Comparison of ENCODE assay signal across 21 mouse cellular contexts in genomic region chr10:39600115-39600514, GRCm38 (mm10). TPM values are rescaled to one million over a fixed set of nuclear protein-coding genes. Genes with fewer than 3 reads are reported as not detected.
DNase-seq lines count a peak whose midpoint lies in the region; ATAC-seq lines count a peak whose summit lies in the region.
"Had no signal": no experiment of that assay in that cellular context is flagged by ENCODE, and none has a peak within 500 bp of the region (broad histone marks: within the 10 kb centered on the region; RNA-seq: fewer than 3 reads in every experiment).

No protein-coding gene starts in this region.

- peak; percentile 91 for ATAC-seq in activated CD4-positive, CD25-positive, alpha-beta regulatory T cell, adult 4 months
- peak; percentile 45; the same call in 1 of the 2 replicates for ATAC-seq in megakaryocyte, adult 5-6 weeks (ENCODE audit: poor library complexity, severe bottlenecking)
- no peak for ATAC-seq in hindbrain, embryonic 14.5 days (ENCODE audit: low FRiP score)
- ATAC-seq: forebrain, embryonic 16.5 days had no signal

- peak; percentile 22 to 37 for DNase-seq in spleen, postnatal 36 days (ENCODE audit: low spot score in 2 of 2)
- DNase-seq in spleen, postnatal 14 days (ENCODE audit: low spot score in 2 of 2), result no peak
- peak; percentile 38 for DNase-seq in splenic B cell, adult 2 months (ENCODE audit: low read depth, low spot score)
- no peak for DNase-seq in left cerebral cortex, postnatal 14 days (ENCODE audit: low spot score in 2 of 2)
- DNase-seq in liver, result no peak
- DNase-seq in hindbrain, embryonic 14.5 days (ENCODE audit: low spot score), result no peak
- DNase-seq: adrenal gland, adult 8-10 months; adrenal gland, postnatal 36 days; cerebellum, adult 2 months; cerebellum, postnatal 10 days; gastrocnemius, postnatal 10 days; heart, adult 2 months; heart, postnatal 14 days had no signal

- peaks cover 13% of the 10 kb centered on the region for H3K9me3 ChIP-seq in hindbrain, embryonic 14.5 days (ENCODE audit: control insufficient read depth, low read length)
- H3K9me3 ChIP-seq: heart, embryonic 15.5 days had no signal

- peaks cover 23% of the 10 kb centered on the region for H3K4me1 ChIP-seq in hindbrain, embryonic 14.5 days (replicated peaks; ENCODE audit: control insufficient read depth, insufficient read depth, low read length)

- H3K36me3 ChIP-seq in splenic B cell, adult 2 months (ENCODE audit: control insufficient read depth, insufficient read depth, low read length, poor library complexity, severe bottlenecking), result no peaks in the 10 kb centered on the region
- H3K36me3 ChIP-seq in hindbrain, embryonic 14.5 days (replicated peaks; ENCODE audit: control insufficient read depth, insufficient read depth), result no peaks in the 10 kb centered on the region
- H3K36me3 ChIP-seq: embryonic facial prominence, embryonic 12.5 days; forebrain, embryonic 12.5 days; heart, embryonic 15.5 days; hindbrain, embryonic 13.5 days had no signal

- H3K4me2 ChIP-seq in hindbrain, embryonic 14.5 days (replicated peaks), result no peak overlapping the region
- H3K4me2 ChIP-seq: embryonic facial prominence, embryonic 12.5 days; forebrain, embryonic 12.5 days; heart, embryonic 11.5 days; heart, embryonic 15.5 days; hindbrain, embryonic 13.5 days had no signal

- no peak overlapping the region for H3K9ac ChIP-seq in hindbrain, embryonic 14.5 days
- H3K9ac ChIP-seq: embryonic facial prominence, embryonic 12.5 days; forebrain, embryonic 12.5 days; heart, embryonic 15.5 days; hindbrain, embryonic 13.5 days had no signal

- WGBS in hindbrain, embryonic 14.5 days, result 74% methylated on average over 1 of the region's 1 CpGs

- no peak overlapping the region for H3K27ac ChIP-seq in hindbrain, embryonic 14.5 days
- H3K27ac ChIP-seq: embryonic facial prominence, embryonic 12.5 days; forebrain, embryonic 12.5 days; heart, adult 2 months; heart, embryonic 15.5 days; hindbrain, embryonic 13.5 days had no signal

- intact Hi-C loops in left cerebral cortex, postnatal 14 days (cut with DNase I), result no loop called here

- no peaks in the 10 kb centered on the region for H3K27me3 ChIP-seq in splenic B cell, adult 2 months (ENCODE audit: control insufficient read depth, insufficient read depth, low read length, poor library complexity, severe bottlenecking)
- H3K27me3 ChIP-seq in hindbrain, embryonic 14.5 days (ENCODE audit: control insufficient read depth, insufficient read depth, low read length), result no peaks in the 10 kb centered on the region
- H3K27me3 ChIP-seq: embryonic facial prominence, embryonic 12.5 days; forebrain, embryonic 12.5 days; heart, embryonic 15.5 days; hindbrain, embryonic 13.5 days had no signal

- no peak overlapping the region for H3K4me3 ChIP-seq in hindbrain, embryonic 14.5 days (replicated peaks; ENCODE audit: low read length)
- H3K4me3 ChIP-seq: embryonic facial prominence, embryonic 12.5 days; forebrain, embryonic 12.5 days; heart, adult 2 months; heart, embryonic 15.5 days; hindbrain, embryonic 13.5 days had no signal

RNA-seq across cellular contexts. Expression of gene Traf3ip2, which starts 12.6 kb away (rescaled TPM):
- 10 to 100 TPM; 33.8 to 34.0 TPM for polyA plus RNA-seq in activated CD4-positive, CD25-positive, alpha-beta regulatory T cell, adult 4 months (2017; shearing (Covaris generic))
- 8.8 and 12.3 TPM in 2 replicates for total RNA-seq in megakaryocyte, adult 5-6 weeks (2015)
- total RNA-seq in megakaryocyte, adult 5-6 weeks (2017), result 1.7 and 2.9 TPM in 2 replicates
- total RNA-seq in left cerebral cortex, postnatal 14 days (2021), result 1 to 10 TPM in 1 of 2 experiments, under 1 TPM in 1; 0.94 to 1.1 TPM
- 8.3 and 10.1 TPM in 2 replicates for polyA plus RNA-seq in hindbrain, embryonic 14.5 days (2014; fragmentation: Nextera tagmentation; extraction: Ambion mirVana)

Comparison
In these comparisons a context has a peak if more than half of its experiments do, and no peak if none do; other contexts are left out.
1. DNase-seq: peak in spleen, postnatal 36 days (2 of 2) and splenic B cell, adult 2 months (single experiment); none in spleen, postnatal 14 days (0 of 2), left cerebral cortex, postnatal 14 days (0 of 2), liver (single experiment) and hindbrain, embryonic 14.5 days (single experiment).